Mouse (Mus musculus) NIH3T3 (cell line): ENCODE data around the gene Tmem256.

ENCODE experiments used
- DNase-seq: peaks from one replicate; pipeline ENCODE4 v3.0.0-alpha.2; 2012; ENCODE audit warnings: low read depth

Tmem256 gene

DNA sequence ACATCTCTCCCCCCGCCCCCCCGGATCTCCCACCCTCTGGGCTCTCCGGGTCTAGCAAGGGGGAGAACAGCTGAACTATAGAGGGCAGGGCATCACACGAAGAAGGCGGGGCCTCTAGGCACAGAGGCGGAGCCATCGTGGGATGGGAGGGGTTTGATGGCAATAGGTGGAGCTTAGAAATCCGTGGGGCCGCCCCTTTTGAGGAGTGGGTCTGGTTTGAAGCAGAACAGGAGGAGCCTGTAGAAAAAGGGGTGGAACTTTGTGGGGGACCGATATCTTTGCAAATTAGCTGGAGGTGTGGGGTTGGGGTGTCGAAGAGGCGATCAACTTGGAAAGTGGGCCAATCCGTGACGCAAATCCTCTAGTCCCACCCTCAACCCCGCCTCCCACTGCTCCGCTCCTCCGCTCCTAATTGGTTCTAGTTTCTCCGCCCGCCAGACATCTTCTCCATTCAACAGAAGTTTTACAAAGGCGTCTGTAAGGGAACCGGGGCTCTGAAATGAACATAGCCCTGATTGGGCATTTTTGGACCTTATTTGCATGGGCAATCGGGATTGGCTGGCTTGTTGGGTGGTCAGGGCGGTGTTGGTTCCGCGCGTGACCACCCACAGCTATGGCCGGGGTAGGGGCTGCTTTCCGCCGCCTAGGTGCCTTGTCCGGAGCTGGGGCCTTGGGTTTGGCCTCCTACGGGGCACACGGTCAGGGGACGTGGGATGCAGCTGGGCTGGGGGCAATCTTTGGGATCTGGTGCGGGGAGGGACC, at the start of gene Tmem256:
Gene Tmem256 (plus strand): TSS at position 563 of the 762 bp plus-strand sequence.
- DNase-seq, result peak; percentile 98

DNA sequence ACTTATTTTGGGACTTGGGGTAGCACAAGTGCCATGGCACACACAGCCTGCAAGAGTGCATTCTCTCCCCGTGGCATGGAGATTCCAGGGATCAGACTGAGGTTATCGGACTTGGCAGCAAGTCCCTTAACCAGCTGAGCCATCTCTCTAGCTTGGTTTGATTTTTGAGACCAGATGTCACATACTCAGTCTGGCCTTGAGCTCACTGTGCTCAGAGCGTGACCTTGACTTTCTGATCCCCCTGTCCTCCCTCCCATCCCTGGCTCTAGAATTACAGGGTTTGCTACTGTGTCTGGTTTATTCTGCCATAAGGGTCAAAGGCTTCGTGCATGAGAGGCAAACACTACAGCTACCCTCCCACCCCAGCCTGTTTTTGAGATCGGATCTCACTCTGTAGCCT, 48.9 kb upstream of the Tmem256 start:
- DNase-seq, result no peak

DNA sequence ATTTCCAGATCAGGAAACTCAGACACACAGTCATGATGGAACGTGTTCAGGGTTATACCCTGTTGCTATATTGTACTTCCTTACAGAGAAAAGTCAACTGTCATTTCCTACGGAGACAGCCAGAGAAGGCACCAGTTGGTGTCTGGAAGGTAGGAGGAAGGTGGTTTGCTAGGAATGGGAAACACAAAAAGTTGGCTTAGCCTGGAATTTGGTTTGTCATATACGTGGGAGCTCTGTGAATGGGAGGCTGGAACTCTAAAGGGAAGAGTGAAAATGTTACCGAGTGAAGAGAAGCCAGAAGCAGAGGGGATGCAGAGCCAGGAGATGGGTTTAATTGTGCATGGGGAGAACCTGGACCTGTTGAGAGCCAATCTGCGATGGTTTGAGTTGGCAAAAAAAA, 46.9 kb upstream of the Tmem256 start:
- DNase-seq, result no peak

DNA sequence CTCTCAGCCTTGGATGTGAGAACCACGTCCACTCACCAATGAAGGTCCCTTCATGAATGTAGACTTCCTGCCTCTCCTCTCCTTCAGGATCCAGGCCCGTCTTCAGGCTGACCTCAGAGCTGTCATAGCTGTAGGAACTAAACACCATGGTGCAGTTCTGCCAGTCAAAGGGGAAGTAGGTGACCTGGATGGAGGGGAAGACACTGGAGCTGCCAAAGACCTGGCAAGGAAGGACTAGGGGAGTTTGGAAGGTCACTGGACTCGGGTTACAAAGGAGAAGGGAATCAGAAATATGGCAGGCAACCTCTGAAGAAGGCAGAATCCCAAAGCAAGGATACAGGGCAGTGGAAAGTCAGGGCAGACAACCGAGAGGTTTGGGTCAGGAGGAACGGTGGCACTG, 44.9 kb upstream of the Tmem256 start:
- no peak for DNase-seq

DNA sequence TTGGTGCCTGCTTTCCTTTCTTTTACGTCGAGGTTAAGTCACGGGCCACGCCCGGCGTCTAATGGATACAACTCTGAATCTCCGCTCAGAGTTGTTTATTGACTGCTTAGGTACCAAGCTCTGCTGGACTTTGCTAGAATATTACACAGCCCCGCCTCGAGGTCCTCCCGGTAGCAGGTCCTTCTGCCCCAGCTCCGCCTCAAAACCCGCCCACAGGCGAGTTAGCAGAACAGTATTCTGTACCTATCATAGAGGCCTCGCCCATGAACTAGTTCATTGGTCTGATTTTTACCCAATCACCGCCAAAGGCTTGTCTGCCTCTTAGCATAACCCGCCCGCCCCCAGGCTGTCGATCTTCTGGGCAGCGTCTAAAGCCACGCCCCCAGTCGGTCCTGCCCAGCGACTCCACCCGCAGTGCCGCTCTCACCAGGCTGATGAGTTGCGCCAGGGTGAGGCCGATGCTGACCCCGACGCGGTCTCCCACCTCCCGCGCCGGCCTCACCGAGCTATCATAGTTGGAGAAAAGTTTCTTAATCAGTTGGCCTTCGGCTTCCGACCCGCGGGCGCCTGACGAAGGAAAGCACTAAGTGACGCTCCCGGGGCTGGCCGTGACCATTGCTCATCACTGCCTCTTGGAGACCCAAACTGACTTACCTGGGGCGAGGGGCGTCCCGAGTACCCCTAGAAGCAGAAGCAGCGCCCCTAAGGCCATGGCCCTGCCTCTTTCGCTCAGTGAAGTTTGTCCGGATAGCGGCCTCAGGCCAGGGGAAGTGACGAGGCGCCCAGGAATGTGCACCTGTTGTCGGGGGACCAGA, 42.9 kb upstream of the Tmem256 start, which contains the start of gene Chrnb1:
Gene Chrnb1 (minus strand): TSS at position 776 of the 815 bp plus-strand sequence.
- DNase-seq, result peak; percentile 95

DNA sequence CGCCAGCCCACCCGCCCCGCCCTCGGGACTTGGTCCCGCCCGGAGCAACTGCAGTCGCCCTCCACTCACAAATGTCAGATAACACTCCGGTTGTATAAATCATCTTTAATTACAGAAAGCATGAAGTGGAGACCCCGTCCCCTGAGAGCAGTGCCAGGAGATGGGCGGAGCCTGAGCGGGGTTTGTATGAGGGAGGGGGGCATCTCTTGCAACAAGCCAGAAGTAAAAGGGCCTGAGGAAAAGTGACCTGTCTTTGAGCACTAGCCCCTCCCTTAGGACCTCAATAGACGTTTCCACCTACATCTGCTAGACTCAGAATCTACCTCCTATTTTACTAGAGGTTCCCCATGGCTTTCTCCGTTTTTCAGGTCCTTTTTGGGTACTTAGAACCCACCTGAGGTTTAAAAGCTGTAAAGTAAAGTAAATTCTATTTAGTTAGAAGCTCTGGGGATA, 42.3 kb upstream of the Tmem256 start:
- DNase-seq, result no peak

DNA sequence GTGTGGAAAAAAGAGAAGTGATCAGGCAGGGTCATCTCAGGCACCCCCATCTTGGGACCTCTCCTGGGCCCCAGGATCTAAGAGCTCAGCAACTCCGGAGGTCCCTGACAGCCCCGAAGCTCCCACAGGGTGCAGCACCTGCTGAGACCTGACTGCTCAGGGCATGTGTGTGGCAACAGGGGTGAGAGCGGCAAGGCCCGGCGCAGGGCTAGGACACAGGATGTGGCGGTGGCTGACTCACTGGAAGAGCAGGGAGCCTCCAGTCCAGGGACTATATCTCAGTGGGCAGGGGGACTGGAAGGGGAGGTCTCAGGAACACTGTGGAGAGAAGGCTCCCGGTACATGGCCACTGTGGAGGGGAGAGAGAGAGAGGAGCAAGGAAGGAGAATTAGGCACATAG, 40.4 kb upstream of the Tmem256 start:
- no peak for DNase-seq

DNA sequence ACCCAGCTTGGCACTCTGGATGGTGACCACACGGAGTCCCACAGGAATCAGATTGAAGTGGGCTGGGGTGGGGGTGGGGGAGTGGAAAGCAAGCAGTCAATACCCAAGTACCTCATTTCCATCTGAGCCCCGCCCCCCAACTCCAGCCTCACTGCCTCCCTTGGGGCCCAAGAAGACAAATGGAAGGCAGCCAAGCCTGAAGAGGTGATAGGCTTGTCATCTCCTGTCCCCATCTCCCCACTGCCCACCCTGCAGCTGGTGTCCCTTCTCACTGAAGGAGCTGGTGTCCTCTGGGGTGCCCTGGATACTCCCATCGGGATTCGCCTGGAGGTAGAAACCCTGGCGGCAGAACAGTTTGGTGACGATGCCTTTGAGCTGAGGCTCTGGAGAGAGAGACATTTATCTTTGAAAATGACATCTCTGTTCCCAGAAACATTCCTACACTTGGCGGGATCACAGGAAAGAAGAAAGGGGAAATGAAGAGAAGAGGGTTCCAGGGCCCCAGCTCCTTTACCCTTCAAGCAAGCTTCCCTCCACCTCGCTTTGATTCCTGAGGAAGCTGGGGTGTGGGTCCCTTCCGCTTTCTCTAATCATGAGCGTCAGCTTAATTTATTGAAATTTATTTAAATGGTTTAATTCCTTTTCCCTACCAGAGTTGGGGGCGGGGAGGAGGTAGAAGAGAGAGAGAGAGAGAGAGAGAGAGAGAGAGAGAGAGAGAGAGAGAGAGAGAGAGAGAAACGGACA, 38.7 kb upstream of the Tmem256 start:
- DNase-seq, result no peak

DNA sequence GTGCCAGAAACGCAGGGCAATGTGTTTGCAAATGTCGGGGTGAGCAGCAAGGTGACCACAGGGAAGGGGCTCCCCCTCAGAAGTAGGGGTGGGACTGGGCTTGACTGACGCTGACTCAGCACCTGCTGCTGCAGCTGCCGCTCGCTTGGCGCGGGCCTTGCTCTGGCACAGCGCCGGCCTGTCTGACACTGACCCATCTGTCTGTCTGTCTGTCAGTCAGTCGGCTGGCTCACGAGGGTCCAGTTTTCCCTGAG, 38.2 kb upstream of the Tmem256 start:
- peak; percentile 40 for DNase-seq

DNA sequence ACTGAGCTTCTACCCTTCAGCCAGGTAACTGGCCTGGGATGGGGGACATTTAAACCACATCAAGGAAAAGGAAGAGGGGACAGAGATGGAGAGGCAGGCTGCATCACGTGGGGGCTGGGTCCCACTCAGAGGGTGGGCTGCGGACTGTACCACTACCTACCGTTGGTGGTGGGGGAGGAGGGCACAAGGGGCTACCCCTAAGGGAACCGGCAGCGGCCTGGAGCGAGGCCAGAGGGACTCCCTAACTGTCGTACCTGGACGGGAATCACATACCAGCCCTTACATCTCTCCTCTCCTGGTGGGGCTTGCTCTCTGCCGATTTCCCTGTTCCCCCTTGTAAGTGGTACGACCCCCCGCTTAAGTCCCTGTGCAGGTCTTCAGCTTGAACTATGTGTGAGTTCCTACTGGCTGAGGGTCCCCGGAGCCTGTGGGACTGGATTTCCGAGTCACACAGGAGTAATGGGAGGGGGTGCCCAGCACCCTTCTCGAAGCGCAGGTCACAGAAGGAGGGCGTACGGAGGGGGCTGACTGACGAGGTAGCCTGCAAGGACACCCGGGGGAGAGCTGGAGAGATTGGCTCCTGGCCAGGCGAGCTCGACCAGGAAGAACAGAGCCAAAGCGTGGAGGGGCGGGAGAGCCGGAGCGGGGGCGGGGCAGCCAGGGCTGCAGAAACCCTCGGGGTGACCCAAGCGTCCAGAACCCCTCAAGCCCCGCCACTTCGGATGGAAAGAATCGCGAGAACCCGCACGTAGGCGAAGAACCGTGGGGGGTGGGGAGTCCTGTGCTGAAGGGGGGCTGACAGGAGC, 37.7 kb upstream of the Tmem256 start:
- DNase-seq, result peak; percentile 42

DNA sequence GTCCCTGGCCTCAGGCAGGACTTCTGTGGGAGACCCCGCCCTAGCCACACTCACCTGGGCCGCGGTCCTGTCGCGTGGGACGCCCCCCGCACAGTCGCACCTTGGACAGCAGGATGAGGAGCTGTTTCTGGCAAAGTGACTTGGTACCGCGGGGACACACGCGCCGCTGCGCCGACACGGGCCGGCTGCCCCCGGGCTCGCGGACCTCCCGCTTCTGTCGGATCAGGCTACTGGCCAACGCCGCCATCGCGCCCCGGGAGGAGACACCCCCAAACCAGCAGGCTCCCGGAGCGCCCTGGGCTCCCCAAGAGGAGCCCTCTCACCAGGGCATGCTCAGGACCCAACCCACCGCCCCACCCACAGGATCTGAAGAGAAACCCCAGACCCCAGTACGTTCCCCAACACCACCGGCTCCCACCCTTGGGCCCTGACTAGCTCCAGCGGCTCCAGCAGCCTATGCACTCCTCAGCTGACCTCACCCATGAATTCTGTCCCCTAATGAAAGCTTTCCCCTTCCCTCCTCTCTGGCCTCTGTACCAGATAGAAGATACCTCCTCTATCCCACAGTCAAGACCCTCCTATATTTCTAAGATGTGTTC, 36.8 kb upstream of the Tmem256 start, which contains the start of gene Fgf11:
Gene Fgf11 (minus strand): TSS at position 479 of the 599 bp plus-strand sequence.
- DNase-seq, result no peak

DNA sequence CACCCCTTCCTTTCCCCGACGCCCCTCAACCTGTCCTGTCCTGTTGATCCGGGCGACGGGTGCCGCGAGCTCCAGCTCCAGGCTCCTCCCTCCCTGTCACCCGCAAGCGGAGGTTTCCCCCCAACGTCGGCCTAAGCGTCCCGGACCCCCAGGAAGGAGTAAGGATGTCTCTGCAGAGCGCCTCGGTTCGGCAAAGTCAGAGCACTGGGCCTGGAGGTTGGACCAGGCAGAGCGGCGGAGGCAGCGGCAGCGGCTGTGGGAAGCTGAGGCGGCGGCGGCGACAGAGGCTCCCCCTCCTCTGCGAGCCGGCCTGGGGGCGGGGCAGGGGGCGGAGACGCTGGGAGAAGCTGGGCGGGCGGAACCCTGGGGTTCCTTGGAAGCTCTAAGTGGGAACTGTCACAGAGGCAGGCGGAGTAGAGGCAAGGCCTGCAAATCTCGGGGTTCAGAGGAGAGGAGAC, 35.6 kb upstream of the Tmem256 start:
- DNase-seq, result peak; percentile 58

DNA sequence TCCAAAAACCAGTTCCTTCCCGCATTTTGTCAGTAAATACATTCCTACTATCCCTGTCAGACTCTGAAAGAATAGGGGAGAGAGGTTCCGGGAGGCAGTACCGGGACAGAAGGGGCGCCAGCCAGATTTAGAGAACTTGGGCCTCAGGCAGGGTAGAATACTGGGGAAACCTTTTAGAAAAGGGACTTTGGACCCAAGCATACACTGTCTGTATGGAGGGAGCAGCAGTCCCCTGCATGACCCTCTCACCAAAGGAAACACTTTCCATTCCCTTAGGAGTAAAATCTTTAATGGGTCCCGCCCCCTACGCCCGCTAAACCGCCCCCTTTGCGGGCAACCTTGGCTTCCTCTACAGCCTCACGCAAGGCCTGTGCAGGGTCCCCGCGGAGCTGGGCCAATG, 35.0 kb upstream of the Tmem256 start:
- DNase-seq, result no peak

DNA sequence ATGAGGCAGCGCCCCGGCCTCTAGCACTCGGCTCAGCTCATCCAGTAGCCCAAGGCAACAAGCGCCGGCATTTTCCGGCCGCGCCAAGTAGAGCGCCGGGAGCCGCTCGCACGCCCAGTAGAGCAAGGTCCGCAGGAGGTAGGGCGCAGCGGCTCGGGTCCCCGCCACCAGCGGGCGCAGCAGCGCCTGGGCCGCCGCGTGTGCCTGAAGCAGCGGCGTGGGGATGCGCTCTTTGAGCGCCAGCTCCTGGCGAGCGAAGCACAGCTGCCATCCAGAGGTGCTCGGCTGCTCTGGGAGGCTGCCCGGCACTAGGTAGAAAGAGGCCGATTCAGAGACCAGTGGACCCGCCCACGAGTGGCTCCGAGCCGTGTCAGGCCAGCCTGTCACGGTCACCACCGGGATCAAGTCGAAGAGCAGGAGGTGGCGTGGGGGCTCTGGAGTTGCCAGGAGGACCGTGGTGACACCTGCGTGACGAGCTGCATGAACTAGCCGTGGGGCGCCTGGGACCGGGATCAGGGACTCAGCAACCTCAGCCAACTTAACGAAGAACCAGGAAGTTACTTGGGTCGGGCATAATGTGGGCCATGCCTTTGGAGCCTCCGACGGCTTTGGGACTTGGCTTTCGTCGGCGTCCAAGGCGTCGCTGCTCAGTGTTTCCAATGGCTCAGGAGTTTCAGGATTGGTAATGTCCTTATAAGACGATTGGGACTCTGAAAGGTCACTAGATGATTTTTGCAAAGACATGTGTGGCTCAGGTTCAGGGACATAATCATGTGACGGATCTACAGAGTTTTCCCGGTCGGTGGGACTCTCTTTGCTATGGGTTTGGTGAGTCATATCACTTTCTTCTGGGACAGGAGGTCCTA, 34.3 kb upstream of the Tmem256 start:
- peak; percentile 85 for DNase-seq

DNA sequence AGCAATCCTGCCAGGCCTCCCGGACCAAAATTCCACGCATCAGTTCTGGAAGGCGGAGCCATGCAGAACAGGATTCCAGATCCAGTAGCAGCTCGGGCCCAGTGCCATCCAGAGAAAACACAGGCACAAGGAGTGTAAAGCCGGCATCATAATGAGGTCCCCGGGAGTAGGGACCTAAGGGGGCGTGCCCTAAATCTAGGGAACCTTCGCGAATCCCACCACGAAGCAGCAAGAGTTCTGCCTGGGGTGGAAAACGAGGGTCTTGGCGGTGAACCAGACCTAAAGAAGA, 33.7 kb upstream of the Tmem256 start:
- DNase-seq, result no peak

DNA sequence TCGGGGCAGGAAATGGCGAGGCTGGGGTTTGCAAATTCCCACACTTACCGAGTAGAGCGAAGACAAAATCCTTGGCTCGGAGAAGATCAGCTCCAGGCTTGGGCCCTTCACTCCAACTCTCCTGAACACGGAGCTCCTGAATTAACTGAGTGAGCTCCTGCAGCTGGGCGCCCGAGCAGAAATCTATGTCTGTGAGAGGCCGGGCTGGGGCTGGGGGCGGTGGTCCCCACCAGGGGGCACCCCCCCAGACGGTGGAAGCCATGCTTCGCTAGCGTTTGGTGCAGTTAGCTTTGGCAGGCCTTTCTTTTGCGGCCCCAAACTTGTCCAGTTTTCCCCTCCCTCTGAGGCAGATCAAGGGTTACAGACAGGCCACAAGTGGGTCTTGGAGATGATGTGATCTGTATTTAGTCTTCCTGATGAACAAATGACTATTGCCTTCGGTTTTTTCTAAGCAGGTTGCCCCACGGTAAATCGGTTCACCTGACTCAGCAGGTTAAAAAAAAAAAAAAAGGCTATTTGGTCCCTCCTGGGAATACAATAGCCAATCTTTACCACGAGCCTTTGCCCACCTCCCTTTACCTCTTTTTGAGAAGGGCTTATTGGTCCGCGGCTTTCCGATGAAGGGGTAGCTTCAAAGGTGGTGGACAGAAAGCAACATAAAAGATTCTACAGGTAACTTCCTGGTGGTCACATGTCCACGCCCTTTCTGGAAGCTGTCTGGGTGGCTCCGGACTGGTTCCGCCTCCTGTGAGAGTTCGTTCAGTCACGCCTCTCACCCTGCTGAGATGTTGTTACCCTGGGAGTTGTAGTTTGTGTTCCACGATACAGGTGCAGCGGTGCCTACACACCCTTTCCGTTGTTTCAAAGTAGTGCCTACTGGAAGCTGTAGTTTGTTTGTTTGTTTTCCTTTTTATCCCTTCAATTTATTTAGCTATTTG, 33.1 kb upstream of the Tmem256 start, which contains the start of gene Tmem102:
Gene Tmem102 (minus strand): TSS at position 653 of the 938 bp plus-strand sequence.
- DNase-seq, result no peak

DNA sequence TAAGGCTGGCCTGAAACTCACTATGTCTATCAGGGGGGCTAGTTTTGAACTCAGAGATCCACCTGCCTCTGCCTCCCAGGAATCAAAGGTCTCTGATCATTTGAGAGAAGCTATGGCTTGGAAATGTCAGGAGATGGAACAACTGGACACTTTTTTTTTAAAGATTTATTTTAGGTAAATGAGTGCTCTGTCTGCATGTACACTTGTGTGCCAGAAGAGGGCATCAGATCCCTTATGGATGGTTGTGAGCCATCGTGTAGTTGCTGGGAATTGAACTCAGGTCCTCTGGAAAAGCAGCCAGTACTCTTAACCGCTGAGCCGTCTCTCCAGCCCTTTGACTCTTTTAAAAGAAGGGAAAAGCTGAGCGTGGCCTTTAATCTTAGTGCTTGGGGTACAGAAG, 31.9 kb upstream of the Tmem256 start:
- no peak for DNase-seq

DNA sequence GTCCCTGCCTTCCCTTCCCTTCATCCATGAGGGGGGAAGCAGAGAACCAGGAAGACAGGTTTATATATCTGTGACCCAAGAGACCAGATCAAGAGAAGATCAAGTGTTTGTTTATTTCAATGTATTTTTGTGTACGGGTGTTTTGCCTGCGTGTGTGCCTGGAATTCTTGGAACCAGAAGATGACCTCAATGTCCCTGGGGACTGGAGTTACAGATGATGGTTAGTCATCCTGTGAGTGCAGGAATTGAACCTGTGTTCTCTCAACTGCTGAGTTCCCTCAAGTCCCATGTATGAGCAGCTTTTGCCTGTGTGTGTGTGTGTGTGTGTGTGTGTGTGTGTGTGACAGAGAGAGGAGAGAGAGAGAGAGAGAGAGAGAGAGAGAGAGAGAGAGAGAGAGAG, 30.7 kb upstream of the Tmem256 start:
- DNase-seq, result peak; percentile 58

DNA sequence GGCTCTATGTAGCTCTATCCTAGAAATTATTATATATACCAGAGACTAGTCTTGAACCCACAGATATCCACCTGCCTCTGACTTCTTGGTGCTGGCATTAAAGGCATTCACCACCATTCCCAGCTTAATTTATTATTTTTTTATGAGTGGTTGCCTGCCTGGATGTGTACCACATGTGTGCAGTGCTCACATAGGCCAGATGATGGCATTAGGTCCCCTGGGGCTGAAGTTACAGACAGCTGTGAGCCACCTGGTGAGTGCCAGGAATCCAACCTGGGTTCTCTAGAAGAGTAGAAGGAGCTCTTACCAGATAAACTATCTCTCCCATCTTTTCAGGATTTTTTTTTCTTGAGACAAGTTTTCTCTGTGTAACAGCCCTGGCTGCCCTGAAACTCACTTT, 28.0 kb upstream of the Tmem256 start:
- no peak for DNase-seq
